Mouse (Mus musculus) kidney, embryonic 15.5 days (tissue): ENCODE measurements around the gene Susd3. TPM values are rescaled to one million over a fixed set of nuclear protein-coding genes. Genes with fewer than 3 reads are reported as not detected.
A peak's percentile ranks its signal among the peaks of the same experiment; 100 is the strongest.

Source experiments
- ATAC-seq: fragments of 200-750 bp; cut with Nextera tagmentation; replicated peaks from 2 replicates; pipeline ENCODE4 v1.8.0; 2017; ENCODE audit warnings: moderate TSS enrichment; ENCODE audit not compliant: low FRiP score
- H3K27ac ChIP-seq: fragments of 300-500 bp; sonication (generic); 2 replicates; pipeline ENCODE4 v1.5.1; 2015; ENCODE audit warnings: mild to moderate bottlenecking, inconsistent platforms
- H3K27me3 ChIP-seq: fragments of 300-500 bp; sonication (generic); 2 replicates; pipeline ENCODE4 v1.6.1; 2015; ENCODE audit warnings: inconsistent platforms
- H3K36me3 ChIP-seq: fragments of 300-500 bp; sonication (generic); 2 replicates; pipeline ENCODE4 v1.6.1; 2015; ENCODE audit warnings: inconsistent platforms
- H3K4me1 ChIP-seq: fragments of 300-500 bp; sonication (generic); 2 replicates; pipeline ENCODE4 v1.6.1; 2015; ENCODE audit warnings: inconsistent platforms
- H3K4me2 ChIP-seq: fragments of 300-500 bp; sonication (generic); 2 replicates; pipeline ENCODE4 v1.6.1; 2015; ENCODE audit warnings: moderate library complexity, mild to moderate bottlenecking, inconsistent platforms
- H3K4me3 ChIP-seq: fragments of 300-500 bp; sonication (generic); replicated peaks from 2 replicates; pipeline ENCODE4 v1.5.1; 2015; ENCODE audit warnings: mild to moderate bottlenecking, inconsistent platforms
- H3K9ac ChIP-seq: fragments of 300-500 bp; sonication (generic); 2 replicates; pipeline ENCODE4 v1.6.1; 2015; ENCODE audit warnings: mild to moderate bottlenecking, inconsistent platforms
- H3K9me3 ChIP-seq: fragments of 300-500 bp; sonication (generic); replicated peaks from 2 replicates; pipeline ENCODE4 v1.6.1; 2016; ENCODE audit warnings: inconsistent platforms
- WGBS: fragments of 180-500 bp; shearing (Covaris S2); methylation state at CpG from one replicate; pipeline ENCODE4 v1.1.7; 2015; ENCODE audit warnings: mixed read lengths; 5-methylcytosine and 5-hydroxymethylcytosine counted together
- polyA plus RNA-seq: library from polyadenylated mRNA; unstranded; fragments of >200 nt; fragmentation: Nextera tagmentation; extraction: Ambion mirVana; gene quantifications from 2 replicates; pipeline ENCODE4 v1.2.1, GENCODE M21; 2015

Susd3 gene
- polyA plus RNA-seq, 1 experiment from 2014 or later: 22.7 TPM

DNA sequence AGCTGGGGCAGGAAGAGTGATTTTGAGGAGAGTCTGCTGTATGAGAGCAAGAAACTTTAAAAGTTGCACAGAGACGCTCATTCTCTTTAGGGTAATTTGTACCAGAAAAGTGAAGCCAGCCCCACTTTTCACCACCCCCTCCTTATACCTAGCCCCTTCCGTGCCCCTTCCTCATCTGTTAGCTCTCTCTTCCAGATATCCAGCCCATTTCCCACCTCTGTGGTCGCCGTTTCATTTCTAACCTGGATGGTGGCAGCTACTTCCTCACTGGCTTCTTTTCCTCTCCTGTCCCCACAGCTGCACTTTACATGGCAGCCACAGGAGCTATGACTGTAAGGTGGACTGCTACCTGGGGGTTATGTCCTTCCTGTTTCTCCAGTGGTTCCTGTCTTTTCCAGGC lies 29.1 kb downstream of the Susd3 start:
- Histone ChIP-seq H3K27ac (no peak overlapping the region), H3K9ac (no peak overlapping the region), H3K36me3 (no peaks in the 10 kb centered on the region), H3K4me3 (no peak overlapping the region), H3K27me3 (peaks cover 24% of the 10 kb centered on the region), H3K4me1 (peaks cover 21% of the 10 kb centered on the region), H3K9me3 (no peaks in the 10 kb centered on the region), H3K4me2 (no peak overlapping the region)
- WGBS: 86% methylated on average over 4 of the region's 4 CpGs
- no peak for ATAC-seq

DNA sequence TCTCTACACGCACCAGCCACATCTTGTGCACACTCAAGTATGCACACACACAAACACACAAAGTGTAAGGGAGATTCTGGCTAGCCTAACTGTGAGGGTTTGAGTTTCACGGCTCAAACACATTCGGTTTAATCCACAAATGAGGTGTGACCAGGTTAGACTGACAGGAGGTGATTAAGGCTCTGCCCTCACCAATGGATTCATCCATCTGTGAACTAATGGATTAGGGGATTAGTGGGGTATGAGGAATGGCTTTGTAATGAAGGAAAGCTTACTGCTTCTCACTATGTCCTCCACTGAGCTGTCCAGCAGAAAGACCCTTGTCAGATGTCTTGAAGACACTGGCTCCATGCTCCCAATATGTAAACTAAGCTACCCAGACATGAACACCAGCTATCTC lies 29.9 kb downstream of the Susd3 start:
- H3K4me2 ChIP-seq: no peak overlapping the region
- peaks cover 23% of the 10 kb centered on the region for H3K4me1 ChIP-seq
- H3K27me3 ChIP-seq: peaks cover 17% of the 10 kb centered on the region
- no peak for ATAC-seq
- 65% methylated on average over 3 of the region's 3 CpGs for WGBS
- no peak overlapping the region for H3K27ac ChIP-seq
- H3K9ac ChIP-seq: no peak overlapping the region
- no peaks in the 10 kb centered on the region for H3K36me3 ChIP-seq
- H3K9me3 ChIP-seq: no peaks in the 10 kb centered on the region
- H3K4me3 ChIP-seq: no peak overlapping the region

DNA sequence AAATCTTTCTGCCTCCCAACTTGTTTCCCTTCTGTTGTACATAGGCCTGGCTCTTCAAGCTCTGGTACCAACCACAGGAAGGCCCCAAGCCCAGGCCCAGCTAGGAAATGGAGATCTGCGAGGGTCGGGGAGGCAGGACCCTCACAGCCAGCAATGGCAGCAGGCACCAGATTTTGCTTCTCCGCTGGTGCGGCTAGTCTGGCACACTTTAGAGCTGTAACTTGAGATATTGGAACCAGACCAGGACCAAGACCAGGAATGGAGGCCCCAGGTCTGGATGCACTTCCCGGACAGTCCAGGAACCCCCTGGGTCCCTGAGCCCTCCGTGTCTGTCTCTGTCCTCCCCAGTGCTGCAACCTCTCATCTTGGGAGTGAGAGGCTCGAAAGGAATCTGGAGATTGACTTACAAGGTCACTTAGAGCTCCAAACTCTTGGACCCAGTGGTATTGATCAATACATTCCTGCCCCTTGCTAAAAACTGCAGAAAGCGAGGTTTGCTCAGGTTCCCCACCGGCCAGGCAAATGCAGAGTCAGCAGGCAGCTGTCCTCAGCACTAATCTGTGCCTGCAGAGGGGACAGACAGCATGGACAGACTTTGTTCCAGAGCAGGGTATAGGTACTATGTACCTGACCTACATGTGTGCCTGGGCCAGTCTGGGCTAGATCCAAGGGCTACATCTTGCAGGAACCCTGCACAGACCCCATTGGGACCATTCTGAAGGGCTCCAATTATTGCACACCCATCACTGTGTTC lies 31.5 kb downstream of the Susd3 start:
- Histone ChIP-seq H3K9me3 (no peaks in the 10 kb centered on the region), H3K4me2 (peak overlapping the region; percentile 93), H3K4me1 (peaks cover 27% of the 10 kb centered on the region), H3K27me3 (peaks cover 9% of the 10 kb centered on the region), H3K27ac (no peak overlapping the region), H3K4me3 (no peak overlapping the region), H3K9ac (no peak overlapping the region), H3K36me3 (no peaks in the 10 kb centered on the region)
- WGBS: 54% methylated on average over 9 of the region's 9 CpGs
- ATAC-seq: no peak

DNA sequence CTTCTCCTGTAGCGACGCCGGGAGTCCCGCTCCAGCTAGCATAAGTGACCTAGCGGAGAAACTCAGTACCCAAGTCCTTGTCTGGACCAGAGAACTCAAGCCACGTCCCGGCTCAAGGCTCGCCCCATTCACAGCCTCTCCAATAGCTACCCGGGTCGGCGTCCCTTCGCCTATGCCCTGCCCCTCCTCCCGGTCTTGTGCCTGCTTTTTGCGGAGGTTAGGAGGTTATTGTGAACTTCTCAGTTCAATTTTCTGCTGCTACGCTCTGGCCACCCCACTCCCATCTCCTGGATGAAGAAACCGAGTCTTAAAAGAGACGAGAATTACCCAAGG lies 32.3 kb downstream of the Susd3 start:
- no peaks in the 10 kb centered on the region for H3K36me3 ChIP-seq
- peak overlapping the region; percentile 84 for H3K27ac ChIP-seq
- H3K4me2 ChIP-seq: peak overlapping the region; percentile 93
- H3K27me3 ChIP-seq: peaks cover 8% of the 10 kb centered on the region; the same call in 1 of the 2 replicates
- no peak; the same call in 1 of the 2 replicates for ATAC-seq
- 3% methylated on average over 17 of the region's 17 CpGs for WGBS
- H3K4me1 ChIP-seq: peaks cover 27% of the 10 kb centered on the region
- no peaks in the 10 kb centered on the region for H3K9me3 ChIP-seq
- peak overlapping the region; percentile 73 for H3K9ac ChIP-seq
- peak overlapping the region; percentile 90 for H3K4me3 ChIP-seq

DNA sequence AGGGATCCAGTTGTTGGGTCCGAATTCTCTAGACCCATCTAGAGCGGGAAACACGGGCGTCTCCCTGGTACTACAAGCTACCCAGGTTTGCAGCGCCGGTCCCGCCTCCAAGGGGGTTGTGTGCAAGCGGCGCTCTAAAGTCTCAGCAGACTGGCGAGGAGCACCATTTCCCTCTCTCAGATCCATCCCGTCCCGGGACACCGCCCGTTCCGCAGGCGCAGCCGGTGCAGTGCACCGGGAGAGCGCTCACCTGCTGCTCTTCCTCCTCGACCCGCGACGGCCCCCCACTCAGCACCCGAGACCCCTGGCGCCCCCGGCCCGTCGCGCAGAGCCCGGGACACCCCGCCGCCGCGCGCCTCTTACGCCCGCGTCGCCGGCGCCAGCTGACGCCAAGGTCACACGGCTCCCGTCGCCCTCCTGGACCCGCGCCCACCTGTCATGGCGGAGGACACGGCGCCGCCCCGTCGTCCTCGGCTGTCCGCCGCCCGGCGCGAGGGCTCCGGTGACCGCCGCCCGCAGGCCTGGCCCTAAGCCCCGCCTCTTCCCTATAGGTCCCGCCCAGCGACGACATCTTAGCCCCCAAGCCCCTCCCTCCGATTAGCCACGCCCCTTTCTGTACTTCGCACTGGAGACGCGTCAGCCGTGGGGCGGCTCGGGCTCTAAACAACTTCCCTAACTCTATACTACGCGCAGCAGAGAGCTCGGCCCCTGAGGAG lies 32.8 kb downstream of the Susd3 start, which contains the start of gene Card19:
Card19 (minus strand) TSS at position 534 of the 716 bp plus-strand sequence.
- Histone ChIP-seq H3K9ac (peak within 1 kb of the TSS; percentile 73), H3K27me3 (peaks cover 8% of the 10 kb centered on the region; the same call in 1 of the 2 replicates), H3K27ac (peak within 1 kb of the TSS; percentile 84), H3K4me3 (peak within 1 kb of the TSS; percentile 90), H3K9me3 (no peaks in the 10 kb centered on the region), H3K4me2 (peak within 1 kb of the TSS; percentile 93), H3K36me3 (no peaks in the 10 kb centered on the region), H3K4me1 (peaks cover 27% of the 10 kb centered on the region)
- ATAC-seq: peak; percentile 93
- WGBS: under 1% methylated on average over 78 of the region's 78 CpGs

DNA sequence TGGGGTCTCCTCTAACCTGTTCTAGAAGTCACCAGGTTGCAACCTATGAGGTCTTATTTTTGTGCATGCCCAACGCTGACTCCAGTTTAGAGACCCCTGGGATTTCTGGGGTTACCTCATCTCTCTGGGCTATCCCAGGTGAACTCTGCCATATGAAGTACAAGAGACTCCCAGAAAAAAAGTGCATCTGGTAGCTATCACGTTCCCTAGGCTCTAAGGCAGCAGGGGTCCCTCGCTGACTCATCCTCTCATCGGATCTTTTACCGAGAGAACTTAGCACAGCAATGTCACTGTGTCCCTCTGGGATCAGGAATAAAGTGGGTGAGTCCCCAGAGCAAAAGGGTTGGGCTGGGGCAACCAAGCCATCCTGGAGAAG lies 33.4 kb downstream of the Susd3 start:
- Histone ChIP-seq H3K4me3 (peak overlapping the region; percentile 90), H3K9ac (peak overlapping the region; percentile 73), H3K4me1 (peaks cover 27% of the 10 kb centered on the region), H3K27me3 (peaks cover 8% of the 10 kb centered on the region; the same call in 1 of the 2 replicates), H3K4me2 (peak overlapping the region; percentile 93), H3K27ac (peak overlapping the region; percentile 84), H3K36me3 (no peaks in the 10 kb centered on the region), H3K9me3 (no peaks in the 10 kb centered on the region)
- 10% methylated on average over 5 of the region's 5 CpGs for WGBS
- ATAC-seq: no peak

DNA sequence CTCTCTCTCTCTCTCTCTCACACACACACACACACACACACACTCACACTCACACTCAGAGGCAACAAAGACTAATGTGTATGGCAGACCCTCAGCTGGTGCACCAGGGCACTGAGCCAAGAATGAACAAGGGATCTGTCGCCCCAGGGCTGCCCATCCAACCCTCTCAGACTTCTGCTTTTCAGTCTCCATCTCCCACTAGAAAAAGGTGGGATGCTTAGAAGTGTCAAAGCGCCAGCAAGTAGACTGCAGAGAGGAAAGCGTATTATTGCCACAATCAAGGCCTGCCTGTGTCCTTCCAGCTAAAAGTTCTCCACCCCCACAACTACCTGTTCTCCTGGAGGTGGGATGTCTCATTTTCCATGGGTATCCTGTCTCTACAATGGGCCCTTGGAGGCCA lies 34.1 kb downstream of the Susd3 start:
- WGBS: 82% methylated on average over 3 of the region's 3 CpGs
- Histone ChIP-seq H3K9me3 (no peaks in the 10 kb centered on the region), H3K4me2 (peak overlapping the region; percentile 93), H3K36me3 (no peaks in the 10 kb centered on the region), H3K4me1 (peaks cover 27% of the 10 kb centered on the region), H3K9ac (no peak overlapping the region), H3K4me3 (0 out of 2 replicates have a peak overlapping the region, but pooled peaks have one; percentile 90), H3K27ac (no peak overlapping the region), H3K27me3 (peaks cover 8% of the 10 kb centered on the region; the same call in 1 of the 2 replicates)
- ATAC-seq: no peak

DNA sequence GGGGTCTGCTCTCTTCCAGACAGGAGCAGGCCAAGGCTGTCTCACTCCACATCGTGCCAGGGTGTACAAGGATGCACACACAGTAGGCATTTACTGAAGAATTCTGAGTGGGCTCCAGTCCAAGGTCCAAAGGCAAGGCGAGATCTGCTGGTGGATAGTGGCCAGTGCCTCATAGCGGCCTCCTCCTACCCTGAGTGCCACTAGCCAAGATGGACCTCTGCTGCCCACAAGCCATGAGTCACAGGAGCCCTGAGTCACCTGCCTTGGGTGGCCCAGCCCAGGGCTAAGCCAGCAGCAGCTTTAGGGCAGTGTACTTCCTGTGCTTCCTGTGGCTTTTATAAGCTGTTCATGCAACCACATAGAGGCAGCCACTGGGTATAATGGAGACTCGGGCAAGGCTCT lies 35.0 kb downstream of the Susd3 start:
- ATAC-seq: no peak
- Histone ChIP-seq H3K4me2 (no peak overlapping the region), H3K36me3 (no peaks in the 10 kb centered on the region), H3K9ac (no peak overlapping the region), H3K9me3 (no peaks in the 10 kb centered on the region), H3K27me3 (peaks cover 8% of the 10 kb centered on the region; the same call in 1 of the 2 replicates), H3K4me3 (no peak overlapping the region), H3K4me1 (peaks cover 27% of the 10 kb centered on the region), H3K27ac (no peak overlapping the region)
- 70% methylated on average over 4 of the region's 4 CpGs for WGBS

DNA sequence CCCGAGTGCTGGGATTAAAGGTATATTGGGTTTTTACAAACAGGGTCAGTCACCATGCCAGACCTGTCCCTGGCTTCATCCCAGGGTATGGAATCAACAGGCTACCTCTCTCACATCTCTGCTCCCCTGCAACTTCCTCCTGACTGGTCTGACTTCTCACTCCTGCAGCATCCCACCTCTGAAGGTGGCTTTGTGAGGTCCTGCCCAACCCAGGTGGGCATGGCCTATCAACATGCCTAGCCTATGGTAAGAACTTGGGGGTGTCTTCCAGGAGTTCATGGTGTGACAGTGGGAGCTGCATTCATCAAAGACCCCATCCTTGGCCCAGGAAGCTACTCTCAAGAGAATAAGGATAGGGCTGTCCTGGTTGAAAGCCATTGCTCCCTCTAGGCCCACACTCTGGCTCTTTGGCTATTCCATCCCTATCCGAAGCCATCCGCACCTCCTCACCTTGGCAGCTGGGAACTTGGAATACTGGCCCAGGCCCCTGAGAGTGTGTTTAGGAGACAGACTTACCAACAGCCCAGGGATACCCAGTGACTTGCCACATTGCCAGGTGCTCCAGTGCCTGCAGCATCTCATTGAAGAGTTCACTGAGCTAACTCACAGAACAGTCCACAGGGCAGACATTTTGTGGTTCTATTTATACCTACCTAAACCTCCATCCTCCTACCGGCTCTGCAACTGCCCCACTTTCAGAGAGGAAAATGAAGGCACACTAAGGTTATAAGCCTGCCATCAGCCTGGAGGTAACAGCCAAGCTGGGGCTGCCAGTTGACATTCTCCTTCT lies 35.6 kb downstream of the Susd3 start:
- 80% methylated on average over 4 of the region's 4 CpGs for WGBS
- Histone ChIP-seq H3K9me3 (no peaks in the 10 kb centered on the region), H3K4me1 (peaks cover 27% of the 10 kb centered on the region), H3K27me3 (peaks cover 7% of the 10 kb centered on the region; the same call in 1 of the 2 replicates), H3K4me3 (no peak overlapping the region), H3K27ac (no peak overlapping the region), H3K36me3 (no peaks in the 10 kb centered on the region; the same call in 1 of the 2 replicates), H3K4me2 (no peak overlapping the region), H3K9ac (no peak overlapping the region)
- ATAC-seq: no peak

DNA sequence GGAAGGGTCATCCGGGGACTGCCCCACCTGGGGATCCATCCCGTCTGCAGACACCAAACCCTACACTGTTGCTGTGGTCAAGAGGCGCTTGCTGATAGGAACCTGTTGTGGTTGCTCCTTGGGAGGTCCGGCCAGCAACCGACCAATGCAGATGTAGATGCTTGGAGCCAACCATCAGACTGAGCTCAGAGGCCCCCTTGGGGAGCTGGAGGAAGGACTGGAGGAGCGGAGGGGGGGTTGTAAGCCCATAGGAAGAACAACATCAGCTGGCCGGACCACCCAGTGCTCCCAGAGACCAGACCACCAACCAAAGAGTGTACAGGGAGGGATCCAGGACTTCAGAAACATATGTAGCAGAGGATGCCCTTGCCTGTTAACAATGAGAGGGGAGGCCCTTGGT lies 39.2 kb downstream of the Susd3 start:
- no peak overlapping the region for H3K9ac ChIP-seq
- H3K9me3 ChIP-seq: no peaks in the 10 kb centered on the region
- no peak overlapping the region for H3K4me3 ChIP-seq
- H3K36me3 ChIP-seq: peaks cover 8% of the 10 kb centered on the region
- H3K27ac ChIP-seq: no peak overlapping the region
- peaks cover 10% of the 10 kb centered on the region for H3K4me1 ChIP-seq
- H3K27me3 ChIP-seq: no peaks in the 10 kb centered on the region
- 63% methylated on average over 7 of the region's 7 CpGs for WGBS
- no peak overlapping the region for H3K4me2 ChIP-seq
- ATAC-seq: no peak

DNA sequence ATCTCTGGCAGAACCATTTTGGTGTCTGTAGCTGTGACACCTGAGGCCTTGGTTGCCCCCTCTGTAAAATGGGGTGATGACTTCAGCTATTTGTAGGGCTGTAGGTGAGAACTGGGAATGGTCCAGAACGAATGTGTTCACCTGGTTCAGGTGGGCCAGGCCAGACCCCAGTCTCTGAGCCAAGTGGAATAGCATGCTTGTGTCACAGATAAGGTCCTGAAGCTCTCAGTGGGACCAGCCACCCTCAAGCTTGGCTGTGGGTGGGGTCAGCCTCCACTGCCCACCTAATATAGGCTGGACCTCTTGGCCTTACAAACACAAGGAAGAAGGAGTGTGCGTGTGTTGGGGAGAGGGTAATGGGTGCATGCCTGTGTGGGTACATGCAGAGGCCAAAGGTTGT lies 42.2 kb downstream of the Susd3 start:
- Histone ChIP-seq H3K36me3 (peaks cover 11% of the 10 kb centered on the region), H3K4me2 (no peak overlapping the region), H3K9ac (no peak overlapping the region), H3K27ac (no peak overlapping the region), H3K9me3 (no peaks in the 10 kb centered on the region), H3K27me3 (no peaks in the 10 kb centered on the region), H3K4me1 (peaks cover 4% of the 10 kb centered on the region; the same call in 1 of the 2 replicates), H3K4me3 (no peak overlapping the region)
- no peak for ATAC-seq
- 98% methylated on average over 2 of the region's 2 CpGs for WGBS
